Mouse (Mus musculus) forebrain, embryonic 12.5 days (tissue): Measurements from ENCODE around the gene Nhs. TPM values are rescaled to one million over a fixed set of nuclear protein-coding genes. Genes with fewer than 3 reads are reported as not detected.
A peak's percentile ranks its signal among the peaks of the same experiment; 100 is the strongest.

Experiments
- ATAC-seq: fragments of 200-750 bp; cut with Nextera tagmentation; 2 replicates; pipeline ENCODE4 v1.8.0; 2017; ENCODE audit warnings: moderate TSS enrichment; ENCODE audit not compliant: low FRiP score
- H3K27ac ChIP-seq: fragments of 300-500 bp; sonication (generic); 2 replicates; pipeline ENCODE4 v1.5.1; 2016; ENCODE audit warnings: mild to moderate bottlenecking
- H3K27me3 ChIP-seq: fragments of 300-500 bp; sonication (generic); 2 replicates; pipeline ENCODE4 v1.6.1; 2016; ENCODE audit warnings: mild to moderate bottlenecking
- H3K36me3 ChIP-seq: fragments of 300-500 bp; sonication (generic); replicated peaks from 2 replicates; pipeline ENCODE4 v1.6.1; 2016; ENCODE audit warnings: mild to moderate bottlenecking
- H3K4me1 ChIP-seq: fragments of 300-500 bp; sonication (generic); 2 replicates; pipeline ENCODE4 v1.6.1; 2016
- H3K4me2 ChIP-seq: fragments of 300-500 bp; sonication (generic); 2 replicates; pipeline ENCODE4 v1.6.1; 2016; ENCODE audit warnings: mild to moderate bottlenecking, moderate library complexity
- H3K4me3 ChIP-seq: fragments of 300-500 bp; sonication (generic); replicated peaks from 2 replicates; pipeline ENCODE4 v1.5.1; 2016; ENCODE audit warnings: mild to moderate bottlenecking
- H3K9ac ChIP-seq: fragments of 300-500 bp; sonication (generic); 2 replicates; pipeline ENCODE4 v1.6.1; 2016; ENCODE audit warnings: mild to moderate bottlenecking
- H3K9me3 ChIP-seq: fragments of 300-500 bp; sonication (generic); 2 replicates; pipeline ENCODE4 v1.6.1; 2016
- WGBS: fragments of 180-500 bp; shearing (Covaris S2); methylation state at CpG from one replicate; pipeline ENCODE4 v1.1.7; 2016; 5-methylcytosine and 5-hydroxymethylcytosine counted together
- polyA plus RNA-seq: library from polyadenylated mRNA; unstranded; fragments of >200 nt; fragmentation: Nextera tagmentation; extraction: Ambion mirVana; gene quantifications from 2 replicates; pipeline ENCODE4 v1.2.1, GENCODE M21; 2016

Nhs gene
- 3.2 TPM in 2 replicates for polyA plus RNA-seq

DNA sequence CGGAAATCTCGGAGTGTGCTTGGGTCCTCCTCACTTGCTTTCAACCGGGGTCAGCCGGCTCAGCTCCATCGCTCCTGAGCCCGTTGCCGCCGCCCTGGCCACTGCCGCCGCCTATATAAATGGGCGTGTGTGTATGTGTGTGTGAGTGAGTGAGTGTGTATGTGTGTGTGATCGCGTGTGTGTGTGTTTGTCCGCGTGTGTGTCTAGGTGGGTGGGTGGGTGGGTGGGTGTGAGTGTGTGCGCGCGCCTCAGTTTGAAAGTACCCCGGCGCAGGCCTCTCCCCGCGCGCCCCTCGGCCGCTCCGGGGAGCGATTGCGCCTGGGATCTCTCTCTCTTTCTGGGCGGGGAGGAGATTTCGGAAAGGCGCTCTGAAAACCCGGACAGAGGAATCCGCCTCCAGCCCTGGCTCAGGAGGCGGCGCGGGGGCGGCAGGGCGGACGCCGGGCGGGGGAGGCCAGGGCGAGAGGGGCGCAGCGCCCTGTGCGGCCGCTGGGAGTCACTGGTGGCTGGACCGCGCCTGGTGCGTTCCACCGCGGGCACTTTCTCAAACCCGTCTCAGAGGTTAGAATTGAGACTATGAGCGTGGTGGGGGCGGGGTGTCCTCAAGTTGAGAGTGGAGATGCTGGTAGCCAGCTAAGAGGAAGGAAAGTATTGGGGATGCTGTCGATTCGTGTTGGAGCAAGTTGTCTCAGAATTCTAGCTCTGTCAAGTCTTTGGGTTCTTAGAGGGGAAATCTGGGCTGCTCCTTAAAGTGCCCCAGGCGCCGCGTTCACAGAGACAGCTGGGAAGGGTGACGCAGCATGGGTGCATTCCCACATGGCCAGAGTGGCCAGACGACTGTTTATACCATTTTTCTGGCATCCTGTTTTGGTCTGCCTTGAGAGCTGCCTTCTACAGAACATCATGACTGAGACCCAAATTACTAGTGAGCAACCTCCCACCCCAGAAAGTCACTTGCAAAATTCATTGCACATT, at the start of gene Nhs:
TSS of gene Nhs (minus strand) at position 94 of the 975 bp plus-strand sequence.
- Histone ChIP-seq H3K27ac (peak within 1 kb of the TSS; percentile 19; the same call in 1 of the 2 replicates), H3K4me1 (peaks cover 12% of the 10 kb centered on the region), H3K27me3 (peaks cover 38% of the 10 kb centered on the region), H3K9ac (peak within 1 kb of the TSS; percentile 74), H3K4me2 (peak within 1 kb of the TSS; percentile 70), H3K4me3 (peak within 1 kb of the TSS; percentile 59), H3K36me3 (no peaks in the 10 kb centered on the region), H3K9me3 (no peaks in the 10 kb centered on the region)
- 20% methylated on average over 60 of the region's 61 CpGs for WGBS
- peak; percentile 90 for ATAC-seq

DNA sequence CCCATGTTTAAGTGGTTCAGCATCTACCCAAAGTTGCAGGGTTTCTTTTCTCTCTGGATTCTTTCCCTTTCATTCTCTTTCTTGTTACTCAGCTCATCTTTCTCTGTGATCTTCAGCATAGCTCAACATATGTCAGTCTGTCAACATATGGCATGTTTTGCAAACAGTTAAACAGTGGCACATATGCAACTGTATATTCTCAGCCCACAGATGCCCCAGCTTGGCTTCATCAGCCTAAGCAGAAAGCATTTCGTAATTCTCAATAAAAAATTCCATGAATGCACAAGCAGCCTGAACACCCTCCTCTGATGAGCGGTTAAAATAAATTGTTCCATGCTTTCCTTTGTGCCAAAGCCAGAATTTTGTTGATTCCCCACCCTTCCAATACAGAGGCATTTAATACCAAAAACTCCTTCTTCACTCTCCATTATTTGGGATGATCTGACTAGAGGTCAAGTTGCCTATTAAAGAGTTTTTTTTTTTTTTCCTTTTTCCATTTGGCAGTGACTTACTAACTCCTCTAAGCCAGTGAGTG, 46.9 kb upstream of the Nhs start:
- 93% methylated on average over 2 of the region's 2 CpGs for WGBS
- Histone ChIP-seq H3K27ac (no peak overlapping the region), H3K36me3 (no peaks in the 10 kb centered on the region), H3K4me1 (no peaks in the 10 kb centered on the region), H3K9me3 (no peaks in the 10 kb centered on the region), H3K4me3 (no peak overlapping the region), H3K4me2 (no peak overlapping the region), H3K27me3 (peaks cover 6% of the 10 kb centered on the region; the same call in 1 of the 2 replicates), H3K9ac (no peak overlapping the region)
- no peak for ATAC-seq

DNA sequence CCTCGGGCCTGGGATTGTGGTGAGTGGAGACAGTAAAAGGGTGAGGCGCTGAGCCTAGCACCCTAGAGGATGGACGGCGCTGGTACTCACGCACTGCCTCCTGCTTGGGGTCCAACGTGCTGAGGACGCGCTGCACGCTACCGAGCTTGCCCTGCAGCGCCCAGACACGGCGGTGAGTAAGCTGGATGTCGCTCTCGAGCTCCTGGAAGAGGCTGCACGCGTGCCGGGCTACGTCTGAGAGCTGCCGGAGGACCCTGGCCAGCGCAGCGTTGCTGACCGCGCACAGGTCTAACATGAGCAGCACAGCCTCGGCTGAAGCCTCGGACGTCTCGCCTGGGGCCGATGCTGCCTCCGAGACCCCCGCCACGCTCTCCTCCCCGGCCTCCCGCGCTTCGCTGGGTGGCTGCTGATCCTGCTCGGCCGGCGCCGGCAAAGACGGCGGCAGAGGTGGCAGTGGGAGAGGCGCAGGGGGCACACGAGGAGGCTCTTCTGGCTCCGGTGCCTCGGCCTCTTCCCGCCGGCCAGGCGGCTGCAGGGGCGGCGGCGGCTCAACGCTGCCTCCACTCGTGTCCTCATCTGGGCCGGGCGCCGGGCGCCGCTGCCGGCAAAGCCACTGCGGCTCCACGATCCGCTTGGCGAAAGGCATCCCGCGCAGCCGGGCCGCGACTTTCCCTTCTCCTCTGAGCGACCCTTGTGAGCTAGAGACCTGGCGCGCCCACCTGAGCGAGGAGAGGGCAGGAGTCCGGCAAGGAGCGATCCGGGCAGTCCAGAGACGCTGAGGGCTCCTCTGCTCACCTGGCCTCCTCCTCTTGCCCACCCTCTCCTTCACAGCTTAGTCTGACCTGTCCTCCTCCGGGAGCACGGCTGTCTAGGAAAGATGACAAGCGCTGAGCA, 540 bp downstream of the Nhs start:
- Histone ChIP-seq H3K4me2 (peak overlapping the region; percentile 70), H3K4me3 (peak overlapping the region; percentile 59), H3K27ac (peak overlapping the region; percentile 19; the same call in 1 of the 2 replicates), H3K36me3 (no peaks in the 10 kb centered on the region), H3K4me1 (peaks cover 12% of the 10 kb centered on the region), H3K9ac (peak overlapping the region; percentile 74), H3K27me3 (peaks cover 47% of the 10 kb centered on the region), H3K9me3 (no peaks in the 10 kb centered on the region)
- ATAC-seq = peak; percentile 70
- 19% methylated on average over 53 of the region's 80 CpGs for WGBS

DNA sequence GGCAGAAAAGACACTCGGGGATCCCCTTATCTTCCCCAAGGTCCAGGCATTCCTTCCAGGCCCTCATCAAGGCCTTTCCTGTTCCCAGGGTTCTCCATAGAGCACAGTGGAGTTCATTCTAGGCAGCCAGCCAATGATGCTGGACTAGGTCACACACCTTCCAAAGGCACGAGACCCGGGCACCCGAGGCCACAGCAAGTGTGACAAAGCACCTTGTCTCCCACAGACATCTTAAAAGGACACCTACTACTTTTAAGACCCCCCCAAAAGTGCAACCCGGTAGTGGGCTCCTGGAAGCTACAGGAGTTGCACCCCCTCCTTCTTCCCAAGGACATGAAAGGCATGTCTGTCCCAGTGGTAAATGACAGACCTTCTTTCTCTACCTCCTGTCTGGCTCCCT, 1.4 kb downstream of the Nhs start:
- Histone ChIP-seq H3K27me3 (peaks cover 51% of the 10 kb centered on the region), H3K4me1 (peaks cover 12% of the 10 kb centered on the region), H3K36me3 (no peaks in the 10 kb centered on the region), H3K9ac (peak overlapping the region; percentile 74), H3K9me3 (no peaks in the 10 kb centered on the region), H3K4me3 (peak overlapping the region; percentile 59), H3K27ac (no peak overlapping the region), H3K4me2 (peak overlapping the region; percentile 70)
- ATAC-seq = no peak
- 42% methylated on average over 5 of the region's 5 CpGs for WGBS

DNA sequence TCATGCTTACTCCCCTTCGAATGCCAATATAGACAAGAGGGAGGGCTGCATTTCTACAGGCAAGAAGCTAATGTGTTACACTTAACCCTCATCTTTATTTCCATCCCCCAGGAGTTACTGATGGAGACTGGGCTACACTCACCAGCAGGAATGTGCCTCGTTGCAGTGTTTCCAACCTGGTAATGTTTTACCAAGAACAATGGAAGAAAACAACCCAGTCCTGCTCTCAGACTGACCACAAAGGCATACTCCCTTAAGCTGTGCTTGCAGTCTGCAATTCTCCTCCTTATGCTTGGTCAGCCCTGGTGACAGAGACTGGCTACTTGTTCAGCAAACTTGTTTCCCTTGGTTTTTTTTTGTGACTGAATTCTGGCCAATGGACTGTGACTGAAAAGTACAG, 21.7 kb downstream of the Nhs start:
- no peak for ATAC-seq
- no peak overlapping the region for H3K9ac ChIP-seq
- H3K4me3 ChIP-seq = no peak overlapping the region
- H3K27me3 ChIP-seq = peaks cover 52% of the 10 kb centered on the region
- no peak overlapping the region for H3K27ac ChIP-seq
- H3K9me3 ChIP-seq = no peaks in the 10 kb centered on the region
- H3K4me1 ChIP-seq = peaks cover 11% of the 10 kb centered on the region
- 47% methylated on average over 2 of the region's 2 CpGs for WGBS
- no peak overlapping the region for H3K4me2 ChIP-seq
- H3K36me3 ChIP-seq = no peaks in the 10 kb centered on the region

DNA sequence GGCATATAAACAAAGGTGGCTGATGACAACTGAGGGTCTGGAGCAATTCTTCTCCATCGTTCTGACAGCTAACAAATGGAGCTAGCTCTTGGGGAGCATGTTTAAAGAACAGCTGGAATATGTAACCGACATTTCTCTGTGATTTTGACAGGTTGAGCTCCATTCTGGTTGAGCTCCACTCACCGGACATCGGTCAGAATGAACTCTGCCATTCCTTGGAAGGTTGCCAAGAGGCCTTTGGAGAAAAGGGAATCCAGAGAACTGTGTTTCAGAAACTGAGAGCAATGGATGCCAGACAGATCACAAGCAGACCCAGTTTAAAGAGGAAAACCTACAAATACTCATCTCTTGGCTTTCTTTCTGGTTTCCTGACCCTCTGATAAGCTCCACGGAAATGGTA, 46.3 kb downstream of the Nhs start:
- no peak overlapping the region for H3K4me3 ChIP-seq
- peaks cover 34% of the 10 kb centered on the region for H3K27me3 ChIP-seq
- no peaks in the 10 kb centered on the region for H3K36me3 ChIP-seq
- no peaks in the 10 kb centered on the region for H3K9me3 ChIP-seq
- ATAC-seq = no peak
- no peak overlapping the region for H3K9ac ChIP-seq
- H3K4me1 ChIP-seq = no peaks in the 10 kb centered on the region
- no peak overlapping the region for H3K27ac ChIP-seq
- 78% methylated on average over 5 of the region's 5 CpGs for WGBS
- H3K4me2 ChIP-seq = no peak overlapping the region

DNA sequence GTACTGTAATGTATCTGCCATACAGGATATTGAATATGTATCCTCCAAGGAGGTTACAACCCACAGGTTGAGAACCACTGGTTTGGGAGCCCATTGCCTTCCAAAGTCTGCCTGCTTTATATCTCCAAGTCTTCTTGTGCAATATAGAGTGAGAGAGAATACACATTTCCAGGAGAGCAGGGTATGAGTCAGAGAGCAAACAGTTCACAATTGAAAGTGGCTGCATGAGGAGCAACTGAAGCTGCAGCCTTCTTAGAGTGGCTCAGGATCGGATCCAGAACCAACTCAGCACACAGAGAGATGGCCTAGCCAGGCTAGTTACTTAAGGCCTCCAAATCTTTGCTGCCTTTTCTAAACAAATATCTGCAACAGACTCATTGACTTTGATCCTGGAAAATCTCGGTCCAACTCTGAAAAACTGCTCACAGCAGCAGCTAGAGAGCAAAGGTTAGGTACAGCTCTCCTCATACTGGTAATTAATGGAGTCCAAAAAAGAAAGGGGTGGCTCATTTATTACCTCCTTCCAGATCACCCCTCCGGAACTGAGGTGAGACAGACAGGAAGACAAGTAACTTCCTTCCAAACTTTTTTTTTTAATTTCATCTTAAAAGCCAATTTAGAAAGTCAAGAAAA, 56.6 kb downstream of the Nhs start:
- ATAC-seq = no peak
- H3K36me3 ChIP-seq = no peaks in the 10 kb centered on the region
- WGBS = 86% methylated on average over 3 of the region's 3 CpGs
- H3K27ac ChIP-seq = no peak overlapping the region
- no peak overlapping the region for H3K9ac ChIP-seq
- no peaks in the 10 kb centered on the region for H3K4me1 ChIP-seq
- H3K9me3 ChIP-seq = no peaks in the 10 kb centered on the region
- peaks cover 58% of the 10 kb centered on the region for H3K27me3 ChIP-seq
- no peak overlapping the region for H3K4me3 ChIP-seq
- no peak overlapping the region for H3K4me2 ChIP-seq

DNA sequence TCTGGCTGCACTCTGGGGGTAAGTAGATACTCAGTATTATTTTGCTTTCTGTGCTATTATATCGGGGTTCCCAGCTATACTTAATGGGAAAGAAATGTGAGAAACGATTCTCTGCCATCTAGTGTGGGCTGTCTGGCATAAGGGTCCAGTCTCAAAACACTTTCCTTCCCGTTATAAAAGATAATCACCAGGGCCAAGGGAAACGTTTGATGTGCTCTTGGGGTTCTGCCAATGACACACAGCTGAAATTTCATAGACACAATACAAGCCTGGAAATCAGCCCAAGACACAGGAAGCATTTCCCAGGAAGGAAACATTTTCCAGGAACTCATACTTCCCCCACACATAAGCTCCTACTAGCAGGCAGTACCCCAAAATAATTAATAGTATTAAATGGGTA, 61.2 kb downstream of the Nhs start:
- no peak overlapping the region for H3K4me2 ChIP-seq
- no peak overlapping the region for H3K27ac ChIP-seq
- H3K4me1 ChIP-seq = no peaks in the 10 kb centered on the region
- H3K36me3 ChIP-seq = no peaks in the 10 kb centered on the region
- H3K27me3 ChIP-seq = peaks cover 50% of the 10 kb centered on the region
- no peaks in the 10 kb centered on the region for H3K9me3 ChIP-seq
- H3K4me3 ChIP-seq = no peak overlapping the region
- no peak overlapping the region for H3K9ac ChIP-seq
- WGBS = 49% methylated on average over 4 of the region's 4 CpGs
- no peak for ATAC-seq

DNA sequence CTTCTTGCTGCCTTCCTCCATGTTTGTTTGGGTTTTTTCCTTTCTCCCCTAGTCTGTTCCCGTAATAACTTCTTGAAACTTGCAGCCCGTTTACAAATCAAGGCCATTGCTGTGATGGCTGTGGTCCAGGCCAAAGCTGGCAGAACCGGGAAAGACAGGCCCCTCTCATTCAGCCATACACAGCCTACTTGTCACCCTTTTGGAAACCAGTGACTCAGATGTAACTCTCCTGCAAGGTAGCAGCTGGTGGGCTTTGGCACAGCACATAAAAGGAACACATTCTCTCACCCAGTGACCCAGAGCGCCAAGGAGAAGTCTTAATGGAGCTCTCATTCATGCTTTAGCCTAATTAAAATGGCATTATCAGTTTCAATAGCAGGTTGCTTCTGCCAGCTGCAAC, 72.2 kb downstream of the Nhs start:
- ATAC-seq = peak; percentile 93
- no peak overlapping the region for H3K27ac ChIP-seq
- no peaks in the 10 kb centered on the region for H3K36me3 ChIP-seq
- H3K4me2 ChIP-seq = no peak overlapping the region
- H3K9me3 ChIP-seq = no peaks in the 10 kb centered on the region
- peaks cover 61% of the 10 kb centered on the region for H3K27me3 ChIP-seq
- H3K9ac ChIP-seq = no peak overlapping the region
- H3K4me1 ChIP-seq = no peaks in the 10 kb centered on the region
- no peak overlapping the region for H3K4me3 ChIP-seq
- WGBS = 30% methylated on average over 4 of the region's 4 CpGs

DNA sequence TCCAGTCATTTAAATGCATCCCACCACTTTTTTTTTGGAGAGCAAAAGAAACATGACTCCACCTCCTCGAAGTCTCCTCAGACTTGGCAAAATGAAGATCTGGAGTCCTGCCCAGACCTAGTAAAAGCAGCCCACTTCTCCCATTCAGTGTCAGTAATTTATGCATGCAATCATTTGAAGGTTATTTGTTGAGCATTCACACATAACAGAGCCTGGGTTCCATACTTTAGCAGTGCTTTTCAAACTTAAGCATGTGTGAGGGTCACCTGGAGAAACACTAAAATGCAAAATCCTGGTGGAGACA, 73.7 kb downstream of the Nhs start:
- Histone ChIP-seq H3K9ac (no peak overlapping the region), H3K4me3 (no peak overlapping the region), H3K36me3 (no peaks in the 10 kb centered on the region), H3K4me2 (no peak overlapping the region), H3K27ac (no peak overlapping the region), H3K4me1 (no peaks in the 10 kb centered on the region), H3K27me3 (peaks cover 60% of the 10 kb centered on the region), H3K9me3 (no peaks in the 10 kb centered on the region)
- peak; percentile 42; the same call in 1 of the 2 replicates for ATAC-seq
- WGBS = 59% methylated on average over 1 of the region's 1 CpGs

DNA sequence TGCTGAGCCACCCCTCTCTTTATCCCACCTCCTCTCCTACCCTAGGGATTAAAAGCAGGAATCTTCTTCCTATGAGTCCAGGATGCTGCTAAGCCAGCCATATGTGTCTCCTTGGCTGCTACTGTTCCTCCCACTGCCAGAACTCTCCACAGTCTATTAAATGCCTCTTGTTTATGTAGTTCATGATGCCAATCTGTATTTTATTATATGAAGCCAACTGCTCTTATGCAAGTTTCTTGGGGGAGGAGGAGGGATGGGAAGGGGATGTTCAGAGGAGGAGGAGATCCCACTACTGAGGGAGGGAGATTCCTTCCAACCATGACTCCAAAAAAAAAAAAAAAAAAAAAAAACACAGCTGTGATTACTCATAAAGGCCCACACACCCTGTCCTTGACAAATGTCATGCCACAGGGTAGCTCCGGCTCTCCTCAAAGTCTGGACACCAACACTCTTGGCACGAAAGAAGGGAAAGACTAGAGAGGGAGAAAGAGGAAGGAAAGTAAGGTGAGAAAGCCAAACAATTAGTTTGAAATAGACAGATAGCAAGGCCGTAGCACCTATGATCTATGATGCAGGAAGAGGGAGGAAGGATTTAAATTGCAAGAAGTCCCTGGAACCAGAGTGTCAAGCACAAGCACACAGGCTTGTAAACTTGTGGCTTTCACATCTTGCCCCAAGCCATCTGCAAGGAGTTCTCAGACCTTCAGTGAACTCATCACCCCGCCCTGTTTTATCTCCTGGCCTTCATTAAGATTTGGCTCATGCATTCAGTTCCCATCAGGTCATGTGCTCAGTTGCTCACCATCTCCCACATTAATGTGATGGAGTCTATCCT, 74.3 kb downstream of the Nhs start:
- Histone ChIP-seq H3K9ac (no peak overlapping the region), H3K4me1 (no peaks in the 10 kb centered on the region), H3K27ac (no peak overlapping the region), H3K9me3 (no peaks in the 10 kb centered on the region), H3K4me3 (no peak overlapping the region), H3K4me2 (no peak overlapping the region), H3K36me3 (no peaks in the 10 kb centered on the region), H3K27me3 (peaks cover 58% of the 10 kb centered on the region)
- WGBS = 81% methylated on average over 4 of the region's 4 CpGs
- ATAC-seq = no peak
